Mouse (Mus musculus): ENCODE measurements around the gene Duoxa1. TPM values are rescaled to one million over a fixed set of nuclear protein-coding genes. Genes with fewer than 3 reads are reported as not detected.
A peak's percentile ranks its signal among the peaks of the same experiment; 100 is the strongest.
"Not testable (repeated sequence)": the region's sequence is repeated elsewhere in the genome, so short reads cannot be mapped to it uniquely, and the experiment has no call there.

The Duoxa1 gene
- under 1 TPM in 1 of 2 experiments, not detected in 1; 0.25 TPM for total RNA-seq (2021)
- long read RNA-seq, experiment 1 = 0 reads
- long read RNA-seq, experiment 2 = 0 reads

DNA sequence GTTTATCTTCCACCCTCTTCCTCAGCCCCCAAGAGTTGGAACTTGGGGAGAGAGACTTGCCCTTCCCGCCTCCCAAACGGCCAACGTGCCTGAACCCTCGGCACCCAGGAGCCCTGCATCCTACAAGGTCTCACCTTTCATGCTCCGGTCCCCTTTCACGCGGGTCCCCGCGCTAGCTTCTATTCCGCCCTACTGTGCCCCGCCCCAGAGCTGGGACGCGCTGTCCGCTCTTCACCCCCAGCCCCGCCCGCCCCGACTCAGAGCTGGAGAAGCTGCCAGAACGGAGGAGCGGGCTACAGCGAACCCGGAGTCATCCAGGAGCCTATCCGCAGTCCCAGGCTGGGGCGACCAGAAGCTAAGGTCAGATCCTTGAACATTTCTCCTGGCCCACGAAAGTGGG, at the start of gene Duoxa1:
Duoxa1 (minus strand) TSS at position 195 of the 400 bp plus-strand sequence.
- no peak for DNase-seq (ENCODE audit: low spot score in 2 of 2)

- DNase-seq (ENCODE audit: low spot score in 2 of 2) = no peak
Measured at GRCm38 (mm10) chr2:122362622-122363523, 49.3 kb upstream of the Duoxa1 start.

GRCm38 (mm10) chr2:122361868-122362621, 48.5 kb upstream of the Duoxa1 start:
- DNase-seq (ENCODE audit: low spot score in 2 of 2) = no peak

- no peak for DNase-seq (ENCODE audit: low spot score in 2 of 2)
Measured at GRCm38 (mm10) chr2:122361181-122361580, 47.7 kb upstream of the Duoxa1 start.

GRCm38 (mm10) chr2:122360310-122360709, 46.8 kb upstream of the Duoxa1 start:
- DNase-seq (ENCODE audit: low spot score in 2 of 2) = no peak

GRCm38 (mm10) chr2:122356187-122356586, 42.7 kb upstream of the Duoxa1 start:
- DNase-seq (ENCODE audit: low spot score in 2 of 2) = no peak

DNA sequence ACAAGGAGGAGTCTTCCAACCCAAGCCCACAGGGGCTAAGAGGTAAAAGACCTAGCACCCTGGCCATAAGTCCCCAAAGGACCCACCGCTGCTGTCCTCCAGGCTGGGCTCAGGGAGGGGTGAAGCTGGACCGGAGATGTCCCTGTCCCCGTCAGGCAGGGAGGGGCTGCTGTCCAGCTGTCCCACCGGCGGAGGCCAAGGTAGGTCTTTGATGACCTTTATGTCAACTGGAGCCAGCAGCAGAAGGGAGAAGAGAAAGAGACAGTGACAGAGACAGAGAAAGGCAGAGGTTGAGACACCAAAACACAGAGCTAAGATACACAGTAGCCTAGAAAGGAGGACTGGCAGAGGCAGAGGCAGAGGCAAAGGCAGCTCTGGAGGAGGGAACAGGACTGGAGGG, 41.9 kb upstream of the Duoxa1 start:
- DNase-seq (ENCODE audit: low spot score in 2 of 2) = no peak

GRCm38 (mm10) chr2:122354191-122354929, 40.8 kb upstream of the Duoxa1 start:
- no peak for DNase-seq (ENCODE audit: low spot score in 2 of 2)

- no peak for DNase-seq (ENCODE audit: low spot score in 2 of 2)
Measured at GRCm38 (mm10) chr2:122353765-122354164, 40.2 kb upstream of the Duoxa1 start.

- no peak for DNase-seq (ENCODE audit: low spot score in 2 of 2)
Measured at GRCm38 (mm10) chr2:122352992-122353391, 39.5 kb upstream of the Duoxa1 start.

DNA sequence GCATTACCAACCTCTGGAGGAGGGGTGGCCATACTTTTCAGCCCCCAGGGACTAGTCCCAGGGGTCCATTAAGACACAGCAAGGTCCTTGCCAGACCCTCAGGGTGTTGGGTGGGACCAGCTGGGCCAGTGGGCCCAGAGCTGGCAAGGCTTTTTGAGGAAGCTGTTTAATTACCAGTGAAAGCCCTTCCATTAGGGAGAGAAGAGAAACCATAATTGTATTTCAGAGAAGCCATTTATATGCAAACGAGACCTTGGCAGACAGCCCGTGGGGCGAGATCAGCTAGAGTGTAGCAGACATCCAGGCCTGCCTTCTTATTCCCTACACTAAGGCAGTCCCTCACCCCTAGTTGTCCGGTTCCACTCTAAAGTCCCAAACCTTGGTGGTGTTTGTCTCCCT, 38.4 kb upstream of the Duoxa1 start:
- DNase-seq (ENCODE audit: low spot score in 2 of 2) = no peak

GRCm38 (mm10) chr2:122351156-122351930, 37.8 kb upstream of the Duoxa1 start:
- DNase-seq (ENCODE audit: low spot score in 2 of 2) = no peak

GRCm38 (mm10) chr2:122349136-122349785, 35.7 kb upstream of the Duoxa1 start:
- DNase-seq (ENCODE audit: low spot score in 2 of 2) = no peak

- peak; percentile 70 to 76 for DNase-seq (ENCODE audit: low spot score in 2 of 2)
Measured at GRCm38 (mm10) chr2:122348531-122349131, 35.1 kb upstream of the Duoxa1 start.

DNA sequence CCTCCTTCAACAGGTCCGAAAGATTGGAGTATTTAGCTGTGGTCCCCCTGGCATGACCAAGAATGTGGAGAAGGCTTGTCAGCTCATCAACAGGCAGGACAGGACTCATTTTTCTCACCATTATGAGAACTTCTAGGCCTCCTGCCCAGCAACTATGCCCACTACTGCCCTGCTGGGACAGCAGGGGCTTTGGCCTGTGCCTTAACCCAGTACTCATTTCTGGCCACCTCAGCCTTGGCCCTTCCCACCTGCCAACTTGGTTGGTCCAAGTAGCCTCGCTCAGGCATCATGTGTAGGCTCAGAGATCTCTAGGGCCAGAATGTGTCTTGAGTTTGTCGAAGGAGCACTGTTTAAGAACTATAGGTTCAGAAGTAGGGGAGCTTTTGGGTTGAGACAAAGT, 33.7 kb upstream of the Duoxa1 start:
- DNase-seq (ENCODE audit: low spot score in 2 of 2) = no peak

GRCm38 (mm10) chr2:122346164-122346563, 32.6 kb upstream of the Duoxa1 start:
- not testable (repeated sequence) for DNase-seq (ENCODE audit: low spot score in 2 of 2)

GRCm38 (mm10) chr2:122345106-122345893, 31.8 kb upstream of the Duoxa1 start:
- no peak for DNase-seq (ENCODE audit: low spot score in 2 of 2)

- no peak for DNase-seq (ENCODE audit: low spot score in 2 of 2)
Measured at GRCm38 (mm10) chr2:122337291-122337690, 23.8 kb upstream of the Duoxa1 start.

DNA sequence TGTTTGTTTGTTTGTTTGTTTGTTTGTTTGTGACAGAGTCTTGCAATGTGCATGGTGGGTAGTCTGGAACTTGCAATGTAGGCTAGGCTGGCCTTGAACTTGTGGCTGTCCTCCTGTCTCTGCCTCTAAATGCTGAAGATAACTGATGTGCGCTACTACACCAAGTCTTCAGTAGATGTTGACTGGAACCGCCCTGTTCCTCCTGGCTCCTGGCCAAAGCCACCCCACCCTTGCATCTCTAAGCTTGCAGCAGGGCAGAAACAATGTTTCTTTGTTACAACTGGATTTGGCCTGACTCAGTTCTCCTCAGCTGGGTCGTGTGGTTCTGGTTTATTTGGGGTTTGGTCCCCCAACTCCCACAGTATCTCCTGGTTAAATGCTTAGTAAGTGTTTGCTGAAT, 20.6 kb upstream of the Duoxa1 start:
- no peak for DNase-seq (ENCODE audit: low spot score in 2 of 2)

Measured in adrenal gland, postnatal 4 days (tissue).